Mouse (Mus musculus) liver, embryonic 11.5 days (tissue): ENCODE measurements around the gene Cog3. TPM values are rescaled to one million over a fixed set of nuclear protein-coding genes. Genes with fewer than 3 reads are reported as not detected.

Experiments
- ATAC-seq: fragments of 200-750 bp; cut with Nextera tagmentation; replicated peaks from 2 replicates; pipeline ENCODE4 v1.8.0; 2017; ENCODE audit warnings: moderate number of reproducible peaks, mild to moderate bottlenecking, moderate TSS enrichment, moderate library complexity; ENCODE audit not compliant: low FRiP score
- DNase-seq: peaks from one replicate; pipeline ENCODE4 v3.0.0-alpha.2; 2017; ENCODE audit warnings: low spot score
- H3K27ac ChIP-seq: fragments of 300-500 bp; sonication (generic); 2 replicates; pipeline ENCODE4 v1.5.1; 2014; ENCODE audit warnings: mild to moderate bottlenecking, low read depth, low read length, control low read depth
- H3K27me3 ChIP-seq: fragments of 300-500 bp; sonication (generic); replicated peaks from 2 replicates; pipeline ENCODE4 v1.6.1; 2014; ENCODE audit warnings: low read length, mixed read lengths; ENCODE audit not compliant: control insufficient read depth, insufficient read depth
- H3K36me3 ChIP-seq: fragments of 300-500 bp; sonication (generic); 2 replicates; pipeline ENCODE4 v1.6.1; 2014; ENCODE audit warnings: mild to moderate bottlenecking, low read length, moderate library complexity, mixed read lengths; ENCODE audit not compliant: control insufficient read depth, insufficient read depth
- H3K4me1 ChIP-seq: fragments of 300-500 bp; sonication (generic); replicated peaks from 2 replicates; pipeline ENCODE4 v1.6.1; 2014; ENCODE audit warnings: low read length, mixed read lengths; ENCODE audit not compliant: control insufficient read depth, insufficient read depth
- H3K4me2 ChIP-seq: fragments of 300-500 bp; sonication (generic); 2 replicates; pipeline ENCODE4 v1.6.1; 2014; ENCODE audit warnings: mild to moderate bottlenecking, control low read depth, moderate library complexity
- H3K4me3 ChIP-seq: fragments of 300-500 bp; sonication (generic); 2 replicates; pipeline ENCODE4 v1.5.1; 2014; ENCODE audit warnings: low read depth, low read length, control low read depth
- H3K9ac ChIP-seq: fragments of 300-500 bp; sonication (generic); 2 replicates; pipeline ENCODE4 v1.6.1; 2014; ENCODE audit warnings: low read depth, low read length, control low read depth
- H3K9me3 ChIP-seq: fragments of 300-500 bp; sonication (generic); 2 replicates; pipeline ENCODE4 v1.6.1; 2016; ENCODE audit warnings: low read length, inconsistent platforms, mixed read lengths; ENCODE audit not compliant: control insufficient read depth
- WGBS: fragments of 180-500 bp; shearing (Covaris S2); extraction: QIAGEN DNeasy Blood & Tissue Kit; methylation state at CpG from one replicate; pipeline ENCODE4 v1.1.7; 2014; 5-methylcytosine and 5-hydroxymethylcytosine counted together
- polyA plus RNA-seq: library from polyadenylated mRNA; unstranded; fragments of >200 nt; fragmentation: Nextera tagmentation; extraction: Ambion mirVana; gene quantifications from 2 replicates; pipeline ENCODE4 v1.2.1, GENCODE M21; 2014

Gene Cog3
- polyA plus RNA-seq, 1 experiment from 2014 or later: 18.1 TPM

DNA sequence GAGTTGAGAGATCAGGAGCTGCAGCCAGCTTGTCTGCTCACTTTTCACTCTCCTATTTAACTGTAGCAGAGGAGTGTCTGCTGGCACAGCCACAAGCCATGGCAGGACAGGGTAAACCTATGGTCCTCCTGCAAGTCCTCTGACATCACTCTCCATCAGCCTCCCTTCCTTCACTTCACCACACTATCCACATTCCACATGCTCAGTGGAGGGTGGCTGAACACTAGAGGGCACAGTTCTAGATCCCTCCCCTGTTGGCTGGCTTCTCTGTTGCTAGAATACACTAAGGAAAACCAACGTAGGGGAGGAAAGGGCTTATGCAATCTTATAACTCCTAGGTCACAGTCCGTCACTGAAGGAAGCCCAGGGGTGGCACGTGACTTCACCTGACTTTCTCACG, 27.3 kb downstream of the Cog3 start:
- Histone ChIP-seq H3K27ac (no peak overlapping the region), H3K4me2 (no peak overlapping the region), H3K4me3 (no peak overlapping the region), H3K36me3 (peaks cover 19% of the 10 kb centered on the region), H3K9ac (no peak overlapping the region), H3K4me1 (no peaks in the 10 kb centered on the region), H3K27me3 (no peaks in the 10 kb centered on the region), H3K9me3 (no peaks in the 10 kb centered on the region)
- WGBS: 76% methylated on average over 4 of the region's 4 CpGs
- ATAC-seq: no peak
- DNase-seq: no peak

DNA sequence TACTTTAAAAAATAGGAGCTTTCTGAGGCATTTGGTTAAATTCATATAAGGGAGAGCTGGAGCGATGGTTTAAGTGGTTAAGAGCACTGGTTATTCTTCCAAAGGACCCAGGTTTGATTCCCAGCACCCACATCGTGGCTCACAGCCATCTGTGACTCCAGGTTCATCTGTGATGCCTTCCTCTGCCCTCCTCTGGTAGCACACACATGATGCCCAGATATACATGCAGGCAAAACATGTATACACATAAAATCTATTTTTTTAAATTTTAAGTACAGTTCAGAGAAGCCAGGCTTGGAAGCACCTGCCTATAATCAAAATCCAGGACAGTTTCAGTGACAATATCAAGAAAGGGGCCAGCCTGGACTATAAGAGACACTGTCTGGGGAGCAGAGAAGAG, 31.5 kb downstream of the Cog3 start:
- Histone ChIP-seq H3K9ac (no peak overlapping the region), H3K27ac (no peak overlapping the region), H3K9me3 (no peaks in the 10 kb centered on the region), H3K4me3 (no peak overlapping the region), H3K36me3 (peaks cover 15% of the 10 kb centered on the region), H3K27me3 (no peaks in the 10 kb centered on the region), H3K4me1 (no peaks in the 10 kb centered on the region), H3K4me2 (no peak overlapping the region)
- WGBS: 94% methylated on average over 2 of the region's 2 CpGs
- no peak for DNase-seq
- ATAC-seq: no peak

DNA sequence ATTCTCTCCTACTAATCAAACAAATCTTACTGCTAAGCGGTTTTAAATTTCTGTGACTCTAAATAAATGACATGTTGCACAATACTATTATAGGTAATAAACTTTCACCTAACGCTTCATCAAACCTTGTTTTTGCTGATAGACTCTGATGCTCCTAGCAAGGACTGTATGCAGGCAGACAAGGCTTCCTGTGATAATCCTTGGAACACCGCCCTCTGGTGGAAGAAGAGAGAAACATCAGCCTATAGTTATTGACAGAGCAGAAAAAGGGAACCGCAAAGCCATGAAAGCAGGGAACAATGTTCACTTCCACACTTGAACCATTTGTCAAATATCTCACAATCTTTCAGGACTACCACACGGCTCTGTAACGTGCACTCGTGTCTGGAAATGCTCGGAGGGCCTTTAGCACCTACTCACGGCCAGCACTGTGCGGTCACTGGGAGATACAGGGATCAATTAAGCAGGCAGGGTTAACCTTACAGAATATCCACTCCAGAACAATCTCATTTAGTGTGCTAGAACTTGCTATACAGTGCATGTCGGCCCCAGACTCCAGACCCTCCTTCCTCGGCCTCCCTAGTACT, 32.2 kb downstream of the Cog3 start:
- H3K4me3 ChIP-seq: no peak overlapping the region
- H3K27ac ChIP-seq: no peak overlapping the region
- H3K36me3 ChIP-seq: peaks cover 12% of the 10 kb centered on the region
- no peak overlapping the region for H3K9ac ChIP-seq
- no peaks in the 10 kb centered on the region for H3K9me3 ChIP-seq
- no peaks in the 10 kb centered on the region for H3K4me1 ChIP-seq
- DNase-seq (no peak), ATAC-seq (peak; percentile 49; the same call in 1 of the 2 replicates)
- WGBS: 60% methylated on average over 12 of the region's 12 CpGs
- no peak overlapping the region for H3K4me2 ChIP-seq
- no peaks in the 10 kb centered on the region for H3K27me3 ChIP-seq

DNA sequence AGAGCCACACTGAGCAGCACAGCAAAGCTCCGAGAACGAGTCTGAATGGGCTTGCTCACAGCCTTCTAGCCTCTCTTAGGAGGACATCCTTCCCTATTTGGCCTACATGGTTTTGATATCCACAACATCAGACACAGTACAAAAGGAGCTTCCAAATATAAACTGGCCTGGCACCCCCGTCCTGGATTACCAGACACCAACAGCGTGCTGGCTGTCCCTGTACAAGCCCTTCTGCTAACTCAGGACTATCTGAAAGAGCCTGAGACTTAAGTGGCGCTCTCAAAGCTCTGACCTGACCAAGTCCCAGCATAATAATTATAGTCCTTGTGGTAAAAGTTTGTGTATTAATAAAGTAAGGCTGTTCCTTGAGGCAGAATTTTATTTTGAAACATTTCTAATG, 34.2 kb downstream of the Cog3 start:
- Histone ChIP-seq H3K9ac (no peak overlapping the region), H3K36me3 (peaks cover 17% of the 10 kb centered on the region), H3K9me3 (no peaks in the 10 kb centered on the region), H3K27ac (no peak overlapping the region), H3K27me3 (no peaks in the 10 kb centered on the region), H3K4me2 (no peak overlapping the region), H3K4me1 (no peaks in the 10 kb centered on the region), H3K4me3 (no peak overlapping the region)
- whole genome bisulfite sequencing: 91% methylated on average over 5 of the region's 5 CpGs
- ATAC-seq: no peak
- no peak for DNase-seq

DNA sequence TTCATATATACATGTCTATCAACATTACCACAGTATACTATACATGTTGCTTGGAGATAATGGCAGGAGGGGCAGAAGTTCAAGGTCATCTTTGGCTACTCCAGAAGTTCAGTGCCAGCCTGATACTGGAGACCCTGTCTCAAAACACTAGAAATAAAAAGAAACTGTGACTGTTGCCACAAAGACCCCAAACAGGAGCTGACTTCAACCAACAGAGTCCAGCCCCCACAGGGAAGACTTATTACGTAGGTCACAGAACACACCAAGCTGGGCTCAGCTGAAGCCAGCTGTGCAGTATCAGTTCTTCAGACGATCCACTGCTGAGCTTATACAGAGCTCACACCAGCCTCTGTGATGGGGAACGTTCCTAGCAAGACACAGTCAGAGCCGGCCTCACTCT, 37.9 kb downstream of the Cog3 start:
- Histone ChIP-seq H3K9ac (no peak overlapping the region), H3K36me3 (peaks cover 28% of the 10 kb centered on the region), H3K27ac (no peak overlapping the region), H3K9me3 (no peaks in the 10 kb centered on the region), H3K27me3 (no peaks in the 10 kb centered on the region), H3K4me2 (no peak overlapping the region), H3K4me1 (no peaks in the 10 kb centered on the region), H3K4me3 (no peak overlapping the region)
- ATAC-seq: no peak
- no peak for DNase-seq
- 91% methylated on average over 4 of the region's 4 CpGs for WGBS

DNA sequence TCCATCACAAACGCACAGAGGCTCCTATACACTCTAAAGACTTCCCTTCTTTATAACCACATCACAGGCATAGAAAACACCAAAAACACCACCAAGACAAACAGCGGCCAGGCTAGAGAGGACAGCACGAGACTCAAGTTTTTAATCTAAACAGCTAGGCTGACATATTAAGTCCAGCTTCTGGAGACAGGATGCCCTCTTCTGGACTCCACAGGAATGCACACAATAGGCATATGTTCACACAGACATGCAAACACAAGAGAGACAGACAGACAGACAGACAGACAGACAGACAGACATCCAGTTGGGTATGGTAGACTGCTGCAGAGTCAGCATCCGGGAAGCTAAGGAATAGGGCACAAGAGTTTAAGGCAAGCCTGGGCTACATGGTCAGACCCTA, 40.7 kb downstream of the Cog3 start:
- H3K36me3 ChIP-seq: peaks cover 32% of the 10 kb centered on the region
- no peak for ATAC-seq
- no peak overlapping the region for H3K27ac ChIP-seq
- no peak overlapping the region for H3K4me3 ChIP-seq
- H3K9me3 ChIP-seq: no peaks in the 10 kb centered on the region
- H3K4me2 ChIP-seq: no peak overlapping the region
- WGBS: 86% methylated on average over 4 of the region's 4 CpGs
- H3K4me1 ChIP-seq: no peaks in the 10 kb centered on the region
- H3K27me3 ChIP-seq: no peaks in the 10 kb centered on the region
- H3K9ac ChIP-seq: no peak overlapping the region
- no peak for DNase-seq

DNA sequence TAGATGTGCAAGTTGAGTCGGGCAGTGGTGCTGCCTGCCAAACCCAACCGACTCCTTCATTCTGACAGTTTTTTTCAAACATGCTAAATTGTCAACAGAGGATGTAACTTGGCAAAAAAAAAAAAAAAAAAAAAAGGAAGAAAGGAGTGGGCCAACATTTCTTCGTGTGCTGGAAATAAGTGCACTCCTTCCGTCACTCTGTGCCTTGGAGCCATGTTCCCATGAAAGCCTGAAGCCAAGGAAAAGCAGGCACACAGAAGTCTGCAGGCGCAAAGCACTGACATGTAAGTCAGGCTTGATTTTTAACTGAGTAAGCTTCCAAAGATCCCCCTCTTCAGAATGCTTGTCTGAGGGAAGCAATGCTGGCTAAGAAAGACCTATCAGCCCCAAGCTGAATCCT, 41.6 kb downstream of the Cog3 start:
- H3K9ac ChIP-seq: no peak overlapping the region
- H3K27me3 ChIP-seq: no peaks in the 10 kb centered on the region

DNA sequence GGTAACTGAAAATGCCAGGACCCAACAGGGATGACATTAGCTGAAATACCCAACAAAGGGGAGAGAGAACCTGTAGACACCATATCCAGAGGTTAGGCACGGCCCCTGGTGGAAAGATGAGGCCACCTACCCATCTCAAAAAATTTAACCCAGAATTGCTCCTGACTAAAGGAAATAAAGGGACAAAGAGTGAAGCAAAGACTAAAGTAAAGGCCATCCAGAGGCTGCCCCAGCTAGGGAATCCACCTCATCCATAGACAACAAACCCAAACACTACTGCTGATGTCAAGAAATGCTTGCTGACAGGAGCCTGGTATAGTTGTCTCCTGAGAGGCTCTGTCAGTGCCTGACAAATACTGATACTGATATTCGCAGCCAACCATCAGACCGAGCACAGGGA, 42.6 kb downstream of the Cog3 start:
- Histone ChIP-seq H3K9me3 (no peaks in the 10 kb centered on the region), H3K27me3 (no peaks in the 10 kb centered on the region), H3K36me3 (peaks cover 31% of the 10 kb centered on the region), H3K9ac (no peak overlapping the region), H3K4me2 (no peak overlapping the region), H3K27ac (no peak overlapping the region), H3K4me3 (no peak overlapping the region), H3K4me1 (no peaks in the 10 kb centered on the region)
- no peak for DNase-seq
- 87% methylated on average over 3 of the region's 3 CpGs for WGBS
- no peak for ATAC-seq

More for the DNA sequence above, 41.6 kb downstream of the Cog3 start:
- Histone ChIP-seq H3K4me2 (no peak overlapping the region), H3K36me3 (peaks cover 34% of the 10 kb centered on the region), H3K9me3 (no peaks in the 10 kb centered on the region), H3K27ac (no peak overlapping the region), H3K4me1 (no peaks in the 10 kb centered on the region), H3K4me3 (no peak overlapping the region)
- 93% methylated on average over 5 of the region's 5 CpGs for WGBS
- ATAC-seq (no peak), DNase-seq (no peak)

DNA sequence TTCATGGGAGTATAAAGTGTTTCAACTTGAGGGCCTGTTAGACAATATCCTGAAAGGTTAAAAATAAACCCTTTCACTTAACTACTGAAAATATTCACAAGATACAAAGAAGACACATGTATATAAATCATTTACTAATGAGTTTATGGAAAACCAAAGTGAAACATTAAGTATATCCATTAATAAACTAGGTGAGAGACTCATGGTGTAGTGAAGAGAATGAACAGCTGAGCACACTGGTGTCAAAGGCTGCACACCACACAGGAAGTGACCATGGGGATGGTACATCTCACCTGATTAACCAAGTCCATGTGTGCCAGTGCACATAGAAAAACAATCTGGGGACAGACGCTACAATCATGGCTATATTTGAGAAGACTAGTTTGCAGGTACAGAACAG, 45.3 kb downstream of the Cog3 start:
- DNase-seq (no peak), ATAC-seq (no peak)
- H3K27ac ChIP-seq: no peak overlapping the region
- no peak overlapping the region for H3K4me2 ChIP-seq
- H3K4me3 ChIP-seq: no peak overlapping the region
- no peaks in the 10 kb centered on the region for H3K4me1 ChIP-seq
- H3K36me3 ChIP-seq: peaks cover 24% of the 10 kb centered on the region
- H3K27me3 ChIP-seq: no peaks in the 10 kb centered on the region
- H3K9ac ChIP-seq: no peak overlapping the region
- no peaks in the 10 kb centered on the region for H3K9me3 ChIP-seq
- WGBS: 88% methylated on average over 1 of the region's 1 CpGs
